Mouse (Mus musculus) olfactory bulb, adult 2 months (tissue): ENCODE measurements around the gene Tex44.

Experiments
- CTCF ChIP-seq: fragments of 200-500 bp; IDR thresholded peaks from 2 replicates; pipeline ENCODE4 v1.5.1; 2012; ENCODE audit warnings: low read depth, mild to moderate bottlenecking, low read length, moderate library complexity; ENCODE audit not compliant: insufficient read depth
- POLR2A ChIP-seq: fragments of 200-500 bp; IDR thresholded peaks from 2 replicates; pipeline ENCODE4 v1.6.1; 2012; ENCODE audit warnings: mild to moderate bottlenecking, low read depth, low read length, moderate library complexity; ENCODE audit not compliant: insufficient read depth

DNA sequence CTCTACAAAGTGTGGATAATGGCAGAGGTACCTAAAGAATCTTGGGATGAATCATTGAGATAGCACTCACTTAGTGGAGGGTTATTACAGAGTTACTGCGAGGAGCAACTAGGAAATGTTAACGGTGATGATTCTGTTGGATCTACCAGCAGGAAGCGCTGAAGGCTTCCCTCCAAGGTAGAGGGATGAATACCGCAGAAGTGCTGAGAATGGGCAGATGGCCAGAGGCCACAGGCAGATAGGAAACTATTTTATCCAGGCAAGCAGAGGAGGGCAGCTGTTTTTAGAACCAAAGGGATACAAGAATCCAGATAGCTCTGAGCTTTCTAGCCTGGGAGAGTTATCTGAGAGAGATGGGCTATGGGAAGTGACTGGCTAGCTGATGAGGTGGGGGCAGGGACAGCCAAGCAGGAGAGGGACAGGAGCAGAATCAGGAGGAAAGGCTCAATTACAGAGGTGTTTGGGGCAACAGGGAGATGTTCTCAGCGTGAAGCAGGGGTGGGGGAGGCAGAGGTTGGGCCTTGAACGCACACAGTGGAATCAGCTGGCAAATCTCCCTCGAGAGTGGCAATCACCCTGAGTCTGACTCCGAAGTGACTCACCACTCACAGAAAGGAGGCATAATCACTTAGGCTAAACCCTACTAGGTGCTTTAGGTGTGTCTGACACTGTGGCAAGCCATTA lies 13.5 kb downstream of the Tex44 start:
- TF ChIP-seq CTCF (no peak), POLR2A (no peak)
